Mouse (Mus musculus): ENCODE measurements around the gene Fpr2. TPM values are rescaled to one million over a fixed set of nuclear protein-coding genes. Genes with fewer than 3 reads are reported as not detected.
"Not testable (repeated sequence)": the region's sequence is repeated elsewhere in the genome, so short reads cannot be mapped to it uniquely, and the experiment has no call there.

Gene Fpr2
- total and polyA plus RNA-seq, 2 experiments from 2014 or later, result 0.31 TPM; not detected in 1

DNA sequence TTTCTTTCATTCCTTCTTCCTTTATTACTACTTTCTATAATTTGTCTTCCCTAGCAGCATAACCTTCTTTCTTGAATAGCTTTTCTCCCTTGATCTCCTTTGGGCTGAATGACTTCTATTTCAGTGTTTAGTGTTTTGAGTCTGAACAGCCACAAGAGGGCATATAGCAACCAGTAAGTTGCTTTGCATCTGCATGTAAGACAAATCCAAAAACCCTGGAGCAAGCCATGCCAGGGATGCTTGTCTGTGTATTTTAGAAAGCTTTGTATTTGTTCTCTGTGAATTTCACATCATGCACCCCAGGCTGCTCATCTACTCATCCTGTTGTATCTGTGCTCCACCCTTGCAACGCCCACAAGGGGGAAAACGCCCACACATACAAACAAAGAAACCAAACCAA is 11.6 kb downstream of the Fpr2 start:
- H3K9me3 ChIP-seq (ENCODE audit: low read length), result no peaks in the 10 kb centered on the region
- no peak overlapping the region for H3K27ac ChIP-seq (ENCODE audit: low read depth, low read length)
- no peaks in the 10 kb centered on the region for H3K27me3 ChIP-seq (ENCODE audit: insufficient read depth, low read length)
- 86% methylated on average over 2 of the region's 2 CpGs for WGBS
- no peak overlapping the region for H3K4me3 ChIP-seq (ENCODE audit: low read depth, low read length)
- peak; percentile 83 for TF ChIP-seq CTCF (IDR thresholded peaks at IDR 0.05)
- no peak overlapping the region for H3K4me2 ChIP-seq (ENCODE audit: low read depth, low read length, poor library complexity, severe bottlenecking)
- no peaks in the 10 kb centered on the region for H3K4me1 ChIP-seq (ENCODE audit: insufficient read depth, low read length)
- H3K9ac ChIP-seq (replicated peaks; ENCODE audit: low read length, poor library complexity, severe bottlenecking), result no peak overlapping the region
- peak; percentile 84 for DNase-seq (ENCODE audit: low spot score)
- ATAC-seq (ENCODE audit: low FRiP score), result peak; percentile 68; the same call in 1 of the 2 replicates
- H3K36me3 ChIP-seq (ENCODE audit: insufficient read depth, low read length), result no peaks in the 10 kb centered on the region

DNA sequence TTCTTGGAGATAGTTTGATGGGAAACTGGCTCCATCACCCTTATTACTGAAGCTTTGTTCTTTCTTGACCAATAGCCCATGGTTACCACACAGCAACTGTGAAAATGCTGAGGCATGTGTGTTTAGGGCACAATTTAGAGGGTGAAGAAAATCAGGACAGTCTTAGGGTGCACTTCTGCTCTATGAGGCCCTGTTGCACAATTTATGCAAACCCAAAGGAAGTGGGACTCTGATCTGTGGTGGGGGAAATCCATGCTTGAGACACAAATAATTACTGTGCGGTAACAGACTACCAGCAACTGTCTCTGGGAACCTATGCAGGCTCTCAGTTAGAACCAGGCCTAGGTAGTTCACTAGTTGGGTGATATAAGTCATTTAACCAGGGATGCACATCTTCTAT is 13.1 kb downstream of the Fpr2 start:
- no peak overlapping the region for H3K4me3 ChIP-seq (ENCODE audit: low read depth, low read length)
- H3K9ac ChIP-seq (replicated peaks; ENCODE audit: low read length, poor library complexity, severe bottlenecking), result no peak overlapping the region
- DNase-seq (ENCODE audit: low spot score), result no peak
- no peaks in the 10 kb centered on the region for H3K36me3 ChIP-seq (ENCODE audit: insufficient read depth, low read length)
- 86% methylated on average over 1 of the region's 1 CpGs for WGBS
- no peaks in the 10 kb centered on the region for H3K9me3 ChIP-seq (ENCODE audit: low read length)
- no peak overlapping the region for H3K4me2 ChIP-seq (ENCODE audit: low read depth, low read length, poor library complexity, severe bottlenecking)
- TF ChIP-seq CTCF (IDR thresholded peaks at IDR 0.05), result no peak
- no peaks in the 10 kb centered on the region for H3K27me3 ChIP-seq (ENCODE audit: insufficient read depth, low read length)
- no peaks in the 10 kb centered on the region for H3K4me1 ChIP-seq (ENCODE audit: insufficient read depth, low read length)
- ATAC-seq (ENCODE audit: low FRiP score), result no peak
- H3K27ac ChIP-seq (ENCODE audit: low read depth, low read length), result no peak overlapping the region

DNA sequence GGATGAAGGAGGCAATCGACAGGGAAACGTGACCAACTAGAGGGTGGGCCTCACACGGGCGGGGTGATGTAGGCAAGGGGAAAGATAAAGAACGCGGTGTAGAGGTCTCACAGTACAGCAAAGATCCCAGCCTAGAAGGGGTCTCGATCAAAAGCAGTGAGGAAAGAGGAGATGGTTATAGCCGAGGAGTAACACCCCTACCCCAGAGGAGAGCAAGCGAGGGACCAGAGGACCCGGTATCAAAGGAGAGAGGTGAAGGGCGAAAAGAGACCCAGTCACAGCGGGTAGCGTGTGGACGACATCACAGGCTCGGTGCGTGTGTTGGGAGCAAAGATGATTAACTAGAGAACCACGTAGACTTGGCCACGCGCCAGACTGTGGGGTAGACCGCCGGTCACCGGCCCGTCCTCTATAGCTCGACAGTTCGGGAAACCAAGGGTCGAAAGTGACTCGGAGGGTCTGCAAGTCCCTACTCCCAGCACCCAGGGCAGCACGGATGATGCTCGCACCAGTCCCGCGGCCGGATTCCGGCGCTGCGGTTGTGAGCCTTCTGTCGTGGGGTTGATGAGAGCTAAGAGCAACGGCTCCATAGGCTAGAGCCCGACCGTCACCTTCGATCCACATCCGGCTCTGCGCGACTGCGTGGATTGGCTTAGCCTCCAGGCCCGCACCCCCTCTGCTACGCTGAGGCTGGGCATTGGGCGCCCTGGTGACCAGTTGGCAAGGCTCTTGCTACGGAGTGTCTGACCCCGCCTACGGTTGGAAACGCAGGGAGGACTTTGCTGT is 22.2 kb downstream of the Fpr2 start:
- ATAC-seq (ENCODE audit: low FRiP score) (peak; percentile 100), DNase-seq (ENCODE audit: low spot score) (peak; percentile 97)
- peak overlapping the region; percentile 77 for H3K9ac ChIP-seq (replicated peaks; ENCODE audit: low read length, poor library complexity, severe bottlenecking)
- 0 out of 2 replicates have a peak, but pooled peaks cover 7% of the 10 kb centered on the region for H3K9me3 ChIP-seq (ENCODE audit: low read length)
- H3K27ac ChIP-seq (ENCODE audit: low read depth, low read length), result peak overlapping the region; percentile 63
- H3K36me3 ChIP-seq (ENCODE audit: insufficient read depth, low read length), result no peaks in the 10 kb centered on the region
- H3K4me1 ChIP-seq (ENCODE audit: insufficient read depth, low read length), result no peaks in the 10 kb centered on the region
- peak overlapping the region; percentile 59 for H3K4me2 ChIP-seq (ENCODE audit: low read depth, low read length, poor library complexity, severe bottlenecking)
- no peaks in the 10 kb centered on the region for H3K27me3 ChIP-seq (ENCODE audit: insufficient read depth, low read length)
- 20% methylated on average over 51 of the region's 51 CpGs for WGBS
- H3K4me3 ChIP-seq (ENCODE audit: low read depth, low read length), result peak overlapping the region; percentile 48
- TF ChIP-seq CTCF (IDR thresholded peaks at IDR 0.05), result no peak

DNA sequence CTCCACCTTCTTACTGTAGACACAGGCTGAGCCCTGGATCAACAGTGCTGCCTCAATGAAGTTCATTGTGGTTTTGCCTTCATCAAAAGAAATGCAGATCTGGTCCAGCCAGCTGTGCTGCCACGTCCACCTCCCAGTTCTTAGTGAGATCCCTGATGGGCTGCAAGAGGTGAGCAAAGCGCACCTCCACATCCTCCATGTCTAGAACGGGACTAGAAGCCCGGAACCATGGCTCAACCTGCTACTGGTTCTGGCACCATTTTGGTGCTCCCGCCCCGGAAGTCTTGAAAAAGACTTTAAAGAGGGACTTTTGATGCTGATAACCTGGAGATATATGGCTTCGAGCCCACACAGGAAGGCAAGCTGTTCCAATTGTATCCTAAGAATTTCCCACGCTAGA is 25.0 kb downstream of the Fpr2 start:
- H3K27me3 ChIP-seq (ENCODE audit: insufficient read depth, low read length); H3K36me3 ChIP-seq (ENCODE audit: insufficient read depth, low read length); H3K9me3 ChIP-seq (ENCODE audit: low read length); H3K4me1 ChIP-seq (ENCODE audit: insufficient read depth, low read length); ATAC-seq (ENCODE audit: low FRiP score); H3K27ac ChIP-seq (ENCODE audit: low read depth, low read length); H3K4me3 ChIP-seq (ENCODE audit: low read depth, low read length); H3K9ac ChIP-seq (replicated peaks; ENCODE audit: low read length, poor library complexity, severe bottlenecking); H3K4me2 ChIP-seq (ENCODE audit: low read depth, low read length, poor library complexity, severe bottlenecking); DNase-seq (ENCODE audit: low spot score): not testable (repeated sequence)
- WGBS, result 92% methylated on average over 8 of the region's 8 CpGs

DNA sequence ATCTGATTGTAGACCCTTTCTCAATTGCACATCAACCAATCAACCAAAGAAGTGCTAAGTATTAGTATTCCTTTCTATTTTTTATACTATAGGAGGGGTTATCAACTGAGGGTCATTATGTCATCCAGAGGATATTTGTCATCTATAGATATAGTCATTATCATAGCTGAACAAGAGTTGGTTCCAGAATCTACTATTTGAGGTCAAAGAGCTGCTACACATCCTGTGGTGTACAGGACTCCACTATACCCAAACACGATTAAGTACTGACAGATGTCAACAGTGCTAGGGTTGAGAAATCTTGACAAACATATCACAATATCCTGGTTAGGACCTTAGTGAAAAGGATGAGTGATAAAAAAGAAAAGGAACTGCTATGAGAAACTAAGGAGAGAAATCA is 29.8 kb downstream of the Fpr2 start:
- DNase-seq (ENCODE audit: low spot score) (no peak), ATAC-seq (ENCODE audit: low FRiP score) (no peak)
- no peak overlapping the region for H3K27ac ChIP-seq (ENCODE audit: low read depth, low read length)
- no peak for TF ChIP-seq CTCF (IDR thresholded peaks at IDR 0.05)
- H3K4me1 ChIP-seq (ENCODE audit: insufficient read depth, low read length), result no peaks in the 10 kb centered on the region
- H3K4me2 ChIP-seq (ENCODE audit: low read depth, low read length, poor library complexity, severe bottlenecking), result no peak overlapping the region
- no peaks in the 10 kb centered on the region for H3K27me3 ChIP-seq (ENCODE audit: insufficient read depth, low read length)
- WGBS, result 98% methylated on average over 1 of the region's 1 CpGs
- no peaks in the 10 kb centered on the region for H3K36me3 ChIP-seq (ENCODE audit: insufficient read depth, low read length)
- no peak overlapping the region for H3K9ac ChIP-seq (replicated peaks; ENCODE audit: low read length, poor library complexity, severe bottlenecking)
- H3K9me3 ChIP-seq (ENCODE audit: low read length), result no peaks in the 10 kb centered on the region
- H3K4me3 ChIP-seq (ENCODE audit: low read depth, low read length), result no peak overlapping the region

DNA sequence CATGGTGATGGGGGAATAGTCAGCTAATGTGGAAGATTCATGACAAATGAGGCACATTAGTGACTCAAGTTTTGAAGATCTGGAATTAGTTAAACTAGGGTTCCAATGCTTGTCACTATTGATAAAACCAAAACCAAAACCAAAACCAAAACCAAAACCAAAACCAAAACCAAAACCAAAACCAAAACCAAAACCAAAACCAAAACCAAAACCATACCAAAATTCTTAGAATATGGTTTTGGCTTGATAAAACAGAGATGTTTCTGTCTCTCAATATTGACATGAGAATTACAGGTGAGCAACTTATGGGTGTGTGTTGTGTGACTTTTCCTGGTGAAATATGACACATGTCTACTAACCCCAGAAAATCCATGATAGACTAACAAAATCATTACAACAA is 30.2 kb downstream of the Fpr2 start:
- Histone ChIP-seq H3K36me3 (ENCODE audit: insufficient read depth, low read length) (no peaks in the 10 kb centered on the region), H3K9ac (replicated peaks; ENCODE audit: low read length, poor library complexity, severe bottlenecking) (no peak overlapping the region), H3K9me3 (ENCODE audit: low read length) (no peaks in the 10 kb centered on the region), H3K27ac (ENCODE audit: low read depth, low read length) (no peak overlapping the region), H3K4me2 (ENCODE audit: low read depth, low read length, poor library complexity, severe bottlenecking) (no peak overlapping the region), H3K27me3 (ENCODE audit: insufficient read depth, low read length) (no peaks in the 10 kb centered on the region), H3K4me1 (ENCODE audit: insufficient read depth, low read length) (no peaks in the 10 kb centered on the region), H3K4me3 (ENCODE audit: low read depth, low read length) (no peak overlapping the region)
- DNase-seq (ENCODE audit: low spot score) (no peak), ATAC-seq (ENCODE audit: low FRiP score) (no peak)
- TF ChIP-seq CTCF (IDR thresholded peaks at IDR 0.05), result no peak

Other genes with a start within 250 kb of the Fpr2 start
- gene Vmn2r90, start 184.1 kb upstream of the Fpr2 start, total RNA-seq (2014; rRNA removed), result not detected in 2 replicates
- 0.05 TPM in 1 of 2 replicates, not detected in the other for gene Vmn2r90, start 184.1 kb upstream of the Fpr2 start, polyA plus RNA-seq (2015; fragmentation: Nextera tagmentation; extraction: Ambion mirVana)
- gene Spaca6, start 60.7 kb upstream of the Fpr2 start, total RNA-seq (2014; rRNA removed), result 17.4 and 34.0 TPM in 2 replicates
- 14.1 and 16.2 TPM in 2 replicates for gene Spaca6, start 60.7 kb upstream of the Fpr2 start, polyA plus RNA-seq (2015; fragmentation: Nextera tagmentation; extraction: Ambion mirVana)
- 1.1 and 1.5 TPM in 2 replicates for gene Has1, start 32.6 kb upstream of the Fpr2 start, total RNA-seq (2014; rRNA removed)
- gene Has1, start 32.6 kb upstream of the Fpr2 start, polyA plus RNA-seq (2015; fragmentation: Nextera tagmentation; extraction: Ambion mirVana), result 0.81 and 0.91 TPM in 2 replicates
- 0.52 TPM in 1 of 2 replicates, not detected in the other for gene Fpr1, start 3.9 kb upstream of the Fpr2 start, total RNA-seq (2014; rRNA removed)
- 0.22 TPM in 1 of 2 replicates, not detected in the other for gene Fpr1, start 3.9 kb upstream of the Fpr2 start, polyA plus RNA-seq (2015; fragmentation: Nextera tagmentation; extraction: Ambion mirVana)
- gene Fpr3, start within 50 bp of the Fpr2 start, total RNA-seq (2014; rRNA removed), result not detected in 2 replicates
- gene Fpr3, start within 50 bp of the Fpr2 start, polyA plus RNA-seq (2015; fragmentation: Nextera tagmentation; extraction: Ambion mirVana), result not detected in 2 replicates
- not detected in 2 replicates for gene Fpr-rs4, start 133.9 kb downstream of the Fpr2 start, total RNA-seq (2014; rRNA removed)
- not detected in 2 replicates for gene Fpr-rs4, start 133.9 kb downstream of the Fpr2 start, polyA plus RNA-seq (2015; fragmentation: Nextera tagmentation; extraction: Ambion mirVana)
- not detected in 2 replicates for gene Vmn2r124, start 161.6 kb downstream of the Fpr2 start, total RNA-seq (2014; rRNA removed)
- not detected in 2 replicates for gene Vmn2r124, start 161.6 kb downstream of the Fpr2 start, polyA plus RNA-seq (2015; fragmentation: Nextera tagmentation; extraction: Ambion mirVana)
- gene Vmn2r91, start 197.2 kb downstream of the Fpr2 start, total RNA-seq (2014; rRNA removed), result not detected in 2 replicates
- gene Vmn2r91, start 197.2 kb downstream of the Fpr2 start, polyA plus RNA-seq (2015; fragmentation: Nextera tagmentation; extraction: Ambion mirVana), result not detected in 2 replicates

Measured in midbrain, postnatal 0 days (tissue).